Mouse (Mus musculus) heart, adult 18-20 months (tissue): ENCODE measurements around the gene Pecam1. TPM values are rescaled to one million over a fixed set of nuclear protein-coding genes. Genes with fewer than 3 reads are reported as not detected.
"Not testable (repeated sequence)": the region's sequence is repeated elsewhere in the genome, so short reads cannot be mapped to it uniquely, and the experiment has no call there.

Experiments
- DNase-seq, 2 experiments: peaks; one replicate each; pipeline ENCODE4 v3.0.0; 2021 to 2022; ENCODE audit warnings: mixed read lengths in 1 of 2
- total RNA-seq, 2 experiments: library from RNA; stranded (reverse); gene quantifications; 2 replicates each; pipeline ENCODE4 v1.2.3; 2021

Pecam1 gene
- total RNA-seq, 2 experiments from 2014 or later = 91.5 to 105 TPM

DNA sequence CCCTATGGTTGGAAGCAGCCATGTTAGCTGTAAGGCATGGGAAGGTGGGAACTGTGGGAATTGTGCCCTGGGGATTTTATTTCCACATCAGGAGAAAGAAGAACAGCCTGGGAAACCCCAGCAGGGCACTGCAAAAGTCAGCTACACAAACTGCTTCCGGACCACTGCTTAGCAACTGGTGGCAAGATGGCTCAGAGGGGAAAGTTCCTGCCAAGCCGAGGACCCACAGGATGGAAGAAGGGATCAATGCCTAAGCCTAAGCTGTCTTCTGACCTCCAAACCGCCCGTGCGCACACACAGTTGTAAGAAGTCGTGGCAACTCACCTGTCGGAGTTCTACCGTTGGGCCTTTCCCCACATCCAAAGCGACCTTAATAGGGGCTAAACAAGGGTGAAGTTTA, 22.6 kb upstream of the Pecam1 start:
- DNase-seq = no peak

DNA sequence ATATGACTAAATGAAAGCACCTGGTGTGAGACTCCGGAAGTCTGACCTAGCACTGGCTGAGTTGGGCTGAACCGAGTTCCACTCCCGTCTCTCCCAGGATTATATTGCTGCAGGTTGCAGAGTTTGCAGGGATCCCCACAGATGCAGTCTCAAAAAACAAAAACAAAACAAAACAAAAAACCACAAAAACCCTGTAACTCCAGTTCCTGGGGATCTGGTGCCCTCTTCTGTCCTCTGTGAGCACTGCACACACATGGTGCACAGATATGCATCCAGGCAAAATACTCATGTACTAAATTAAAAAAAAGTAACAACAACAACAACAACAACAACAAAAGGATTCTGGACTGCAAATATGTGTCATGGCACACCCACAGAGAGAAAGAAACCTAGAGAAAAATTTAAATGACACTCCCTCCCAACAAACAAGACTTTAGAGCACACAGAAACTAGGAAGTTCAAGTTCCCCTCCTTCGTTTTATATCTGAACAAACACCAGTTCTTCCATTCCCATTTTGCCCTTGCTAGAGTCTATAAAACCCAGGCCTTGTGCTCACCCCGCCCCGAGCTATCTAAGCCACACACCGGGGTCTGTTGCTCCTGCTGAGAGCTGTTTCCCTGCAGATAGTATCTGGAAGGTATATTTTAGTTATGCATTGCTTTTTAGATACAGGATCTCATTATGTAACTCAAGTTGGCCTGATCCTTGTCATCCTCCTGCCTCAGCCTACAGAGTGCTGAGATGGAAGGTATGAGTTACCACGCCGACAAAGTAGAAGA, 20.0 kb upstream of the Pecam1 start:
- no peak for DNase-seq

DNA sequence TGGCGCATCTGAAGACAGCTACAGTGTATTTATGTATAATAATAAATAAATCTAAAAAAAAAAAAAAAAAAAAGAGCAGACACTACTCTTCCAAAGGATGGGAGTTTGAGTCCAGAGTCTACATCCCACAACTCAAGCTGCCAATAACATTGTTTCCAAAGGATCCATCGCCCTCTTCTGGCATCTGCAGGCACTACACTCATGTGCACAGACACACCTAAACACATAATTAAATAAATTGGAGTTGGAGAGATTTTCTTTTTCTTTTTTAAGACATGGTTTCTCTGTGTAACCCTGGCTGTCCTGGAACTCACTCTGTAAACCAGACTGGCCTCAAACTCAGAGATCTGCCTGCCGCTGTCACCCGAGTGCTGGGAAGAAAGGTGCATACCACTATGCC, 17.1 kb upstream of the Pecam1 start:
- no peak for DNase-seq

DNA sequence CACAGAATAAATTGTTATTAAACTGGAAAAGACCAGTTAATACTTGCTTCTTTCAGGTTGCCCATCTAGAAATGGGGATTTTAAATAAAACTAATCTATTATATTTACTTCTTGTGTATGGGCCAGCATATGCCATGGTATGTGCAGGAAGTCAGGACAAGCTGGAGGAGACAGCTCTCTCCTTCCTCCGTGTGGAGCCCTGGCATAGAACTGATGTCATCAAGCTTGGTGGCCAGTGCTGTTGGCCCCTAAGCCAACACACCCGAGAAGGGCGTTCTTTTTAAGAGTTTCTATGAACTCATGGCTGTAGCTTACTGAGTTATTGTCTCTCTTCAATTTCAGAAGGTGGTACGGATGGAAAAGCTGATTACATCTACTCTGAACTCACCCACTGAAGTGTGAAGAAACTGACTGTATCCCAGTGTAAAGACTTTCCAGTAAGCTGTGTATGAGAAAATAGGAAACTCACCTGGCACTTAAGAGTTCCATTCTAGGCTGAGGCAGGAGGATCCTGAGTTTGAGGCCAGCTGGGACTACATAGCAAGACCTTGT, 16.3 kb upstream of the Pecam1 start:
- DNase-seq = no peak

DNA sequence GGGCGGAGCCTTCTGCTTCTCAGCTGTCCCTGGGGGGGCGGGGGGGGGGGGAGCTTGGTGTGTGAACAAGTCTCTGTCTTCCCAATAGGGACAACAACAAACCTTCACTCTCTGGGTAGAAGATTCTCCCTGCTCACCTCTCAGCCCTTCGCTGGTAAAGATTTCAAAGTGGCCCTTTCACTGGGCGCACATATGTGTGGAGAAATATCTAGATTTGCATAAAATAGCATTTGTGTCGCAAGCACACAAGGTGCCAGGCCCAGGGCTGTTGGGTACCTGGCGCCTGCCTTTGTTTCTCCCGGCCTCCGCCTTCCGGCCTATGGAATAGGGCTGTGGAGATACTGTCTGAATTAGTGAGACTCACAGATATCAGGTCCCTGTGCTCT, 12.4 kb upstream of the Pecam1 start:
- no peak for DNase-seq

DNA sequence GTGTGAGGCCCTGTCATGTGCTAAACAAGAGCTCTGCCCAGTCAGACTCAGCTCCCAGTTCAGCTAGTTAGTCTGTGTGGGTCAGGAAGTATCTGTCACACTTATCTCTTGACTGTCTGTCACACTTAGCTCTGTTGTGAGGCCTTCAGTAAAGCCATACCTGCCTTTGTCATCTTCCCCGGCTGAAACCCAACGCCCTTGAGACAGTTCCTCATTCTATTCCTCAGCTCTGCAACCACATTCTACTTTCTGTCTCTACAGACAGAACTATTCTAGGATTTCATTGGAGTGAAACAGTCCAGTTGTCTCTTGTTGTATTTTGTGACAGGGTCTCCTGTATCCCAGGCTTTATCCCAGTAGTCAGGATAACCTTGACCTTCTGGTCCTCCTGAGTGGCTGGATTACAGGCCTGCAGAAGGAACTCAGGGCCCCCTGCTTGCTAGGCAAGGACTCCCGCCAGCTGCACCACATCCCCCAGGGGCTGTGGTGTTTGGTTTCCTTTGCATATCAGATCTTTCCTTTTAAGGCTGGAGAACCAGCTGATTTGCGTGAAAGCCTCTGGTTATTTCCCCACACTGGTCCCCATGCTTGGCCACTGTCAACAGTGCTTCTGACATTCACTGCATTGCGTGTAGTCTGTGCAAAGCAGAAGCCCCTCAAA, 11.8 kb upstream of the Pecam1 start:
- DNase-seq = peak; percentile 48 to 74

DNA sequence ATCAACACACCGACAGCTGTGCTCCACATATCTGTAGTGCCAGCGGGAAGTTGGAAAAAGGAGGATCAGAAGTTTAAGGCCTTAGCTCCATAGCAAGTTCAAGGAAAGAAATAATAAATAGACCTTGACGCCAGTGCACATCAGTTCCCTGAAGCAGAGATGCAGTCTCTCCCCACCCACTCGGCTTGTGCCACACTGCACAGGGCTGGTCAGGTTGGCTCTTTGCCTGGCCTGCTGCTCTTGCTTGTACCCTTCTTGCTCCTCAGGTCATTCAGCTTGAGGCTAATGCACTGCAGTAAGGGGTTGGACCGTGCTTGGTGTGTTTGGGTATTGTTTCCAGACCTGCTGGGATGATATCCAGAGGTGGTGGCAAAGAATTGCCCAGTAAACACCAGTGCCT, 10.1 kb upstream of the Pecam1 start:
- DNase-seq = no peak

DNA sequence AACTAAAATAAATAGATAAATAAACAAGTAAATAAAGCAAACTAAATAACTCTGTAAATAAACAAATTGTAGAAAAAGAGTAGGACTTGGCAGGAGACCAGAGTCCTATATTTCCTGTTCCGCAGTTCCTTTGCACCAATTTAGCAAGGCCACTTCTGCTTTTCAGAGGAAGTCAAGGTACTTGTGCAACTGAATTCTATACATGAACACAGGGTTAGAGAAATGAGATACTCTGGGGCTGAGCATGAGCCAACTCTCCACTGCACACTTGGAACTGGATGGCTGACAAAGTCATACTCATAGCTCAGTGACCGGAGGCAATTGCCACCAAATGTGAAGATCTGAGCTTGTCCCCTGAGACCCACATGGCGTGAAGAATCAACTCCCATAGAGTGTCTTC, 8.6 kb upstream of the Pecam1 start:
- DNase-seq = peak in 1 of 2 experiments; percentile 34

DNA sequence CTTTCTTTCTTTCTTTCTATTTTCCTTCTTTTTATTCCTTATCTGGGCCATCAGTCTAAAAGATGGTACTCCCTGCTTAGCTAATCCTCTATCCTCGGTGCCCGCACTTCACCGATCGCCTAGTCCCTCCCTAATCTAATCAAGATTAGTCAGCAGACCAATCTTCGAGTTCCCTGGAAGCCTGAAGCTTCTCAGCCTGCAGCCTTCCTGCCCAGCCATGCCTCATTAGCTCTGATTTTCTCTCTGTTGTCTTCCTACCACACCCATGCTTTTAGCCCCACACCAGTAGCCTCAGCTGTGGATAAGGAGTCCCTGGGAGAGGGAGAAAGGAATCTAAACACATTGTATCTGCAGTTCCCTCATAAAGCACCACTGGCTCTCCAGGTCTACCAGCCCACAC, 5.2 kb upstream of the Pecam1 start:
- DNase-seq = no peak

DNA sequence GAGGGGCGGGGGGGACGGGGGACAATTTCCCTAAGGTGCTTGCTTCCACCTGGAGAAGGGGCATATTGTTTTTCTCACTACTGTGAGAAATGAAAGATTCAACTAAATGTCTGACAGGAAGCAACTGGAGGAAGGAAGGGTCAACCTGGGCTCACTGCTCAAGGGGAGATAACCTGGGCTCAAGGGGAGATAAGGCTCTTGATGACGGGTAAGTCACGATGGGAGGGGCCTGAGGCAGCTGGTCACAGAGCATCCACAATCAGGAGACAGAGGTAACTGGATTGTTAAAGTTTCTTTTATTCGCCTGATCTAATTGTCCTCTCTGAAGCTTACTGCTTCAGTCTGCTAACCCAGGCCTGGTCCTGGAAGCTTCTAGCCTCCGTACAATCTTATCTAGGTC, 2.9 kb upstream of the Pecam1 start:
- no peak for DNase-seq

DNA sequence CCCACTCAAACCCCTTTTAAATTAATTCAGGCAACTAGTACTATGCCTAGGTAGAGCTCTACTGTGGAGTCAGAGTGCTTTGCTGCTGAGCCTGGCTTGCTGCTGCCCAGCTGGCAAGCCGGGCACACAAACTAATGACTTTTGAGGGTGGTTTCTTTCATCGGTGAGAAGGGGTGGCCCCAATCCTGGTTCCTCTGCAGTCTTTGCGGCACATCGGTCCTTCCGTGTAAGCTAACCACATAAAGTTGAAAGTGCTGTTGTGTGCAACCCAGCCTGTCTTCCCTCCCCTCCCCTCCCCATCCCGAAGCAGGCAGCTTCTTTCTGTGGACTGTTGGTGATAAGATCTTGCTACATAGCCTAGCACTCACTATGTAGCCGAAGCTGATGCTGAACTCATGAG, 1.7 kb upstream of the Pecam1 start:
- DNase-seq = peak in 1 of 2 experiments; percentile 62

DNA sequence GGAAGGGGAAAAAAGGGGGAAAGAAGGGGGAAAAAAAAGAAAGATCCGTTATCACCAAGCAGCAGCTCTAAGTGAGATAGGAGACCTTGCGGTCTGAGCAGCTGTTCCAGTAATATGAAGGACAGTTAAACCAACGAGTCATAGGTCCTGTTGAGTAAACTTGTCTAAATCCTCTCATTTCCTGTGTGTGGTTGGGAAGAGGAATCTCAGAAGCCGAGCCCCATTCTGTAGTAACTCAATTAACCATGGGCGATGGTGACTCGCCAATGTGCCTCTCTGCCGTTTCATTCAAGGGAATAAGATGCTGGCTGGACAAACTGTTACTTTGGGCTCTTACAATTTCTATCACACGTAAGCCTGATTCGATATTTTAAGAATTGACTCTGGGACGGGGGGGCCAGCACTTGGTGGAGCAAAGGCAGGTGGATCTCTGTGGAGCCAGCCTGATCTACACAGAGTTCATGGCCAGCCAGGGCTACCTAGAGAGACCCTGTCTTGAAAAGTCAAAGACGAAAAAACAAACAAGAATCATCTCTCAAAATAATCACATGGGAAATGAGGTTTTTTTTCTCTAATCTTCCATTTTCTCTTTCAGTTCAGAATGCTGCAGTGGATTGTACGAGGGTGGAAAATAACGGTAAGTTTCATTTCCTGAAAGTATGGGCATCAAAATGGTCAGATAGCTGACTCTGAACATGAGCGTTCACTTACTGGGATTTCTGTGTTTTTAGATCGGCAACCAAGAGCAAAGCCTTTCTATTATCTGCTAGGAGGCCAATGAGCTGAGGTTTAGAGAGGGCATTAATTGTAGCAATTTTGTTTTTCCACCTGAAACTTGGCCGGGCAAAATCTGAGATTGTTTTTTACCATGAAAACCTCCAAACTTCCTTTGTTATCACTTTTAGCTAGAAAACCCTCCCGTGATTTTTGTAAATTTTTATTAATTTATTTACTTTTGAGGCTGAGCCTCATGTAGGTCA, 901 bp upstream of the Pecam1 start, which contains the start of gene Milr1:
Milr1 (plus strand) TSS at position 188 of the 980 bp plus-strand sequence.
- no peak for DNase-seq

DNA sequence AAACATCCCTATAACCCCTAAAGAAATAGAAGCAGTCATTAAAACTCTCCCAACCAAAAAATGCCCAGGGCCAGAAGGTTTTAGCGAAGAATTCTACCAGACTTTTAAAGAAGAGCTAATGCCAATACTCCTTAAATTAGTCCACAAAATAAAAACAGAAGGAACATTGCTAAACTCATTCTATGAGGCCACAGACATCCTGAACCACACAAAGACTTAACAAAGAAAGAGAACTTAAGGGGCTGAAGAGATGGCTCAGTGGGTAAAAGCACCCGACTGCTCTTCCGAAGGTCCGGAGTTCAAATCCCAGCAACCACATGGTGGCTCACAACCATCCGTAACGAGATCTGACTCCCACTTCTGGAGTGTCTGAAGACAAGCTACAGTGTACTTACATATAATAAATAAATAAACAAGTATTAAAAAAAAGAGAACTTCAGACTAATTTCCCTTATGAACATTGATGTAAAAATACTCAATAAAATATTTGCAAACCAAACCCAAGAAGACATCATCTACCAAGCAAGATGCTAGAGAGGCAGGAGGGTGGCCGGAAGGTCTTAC, 789 bp downstream of the Pecam1 start:
- not testable (repeated sequence) for DNase-seq

DNA sequence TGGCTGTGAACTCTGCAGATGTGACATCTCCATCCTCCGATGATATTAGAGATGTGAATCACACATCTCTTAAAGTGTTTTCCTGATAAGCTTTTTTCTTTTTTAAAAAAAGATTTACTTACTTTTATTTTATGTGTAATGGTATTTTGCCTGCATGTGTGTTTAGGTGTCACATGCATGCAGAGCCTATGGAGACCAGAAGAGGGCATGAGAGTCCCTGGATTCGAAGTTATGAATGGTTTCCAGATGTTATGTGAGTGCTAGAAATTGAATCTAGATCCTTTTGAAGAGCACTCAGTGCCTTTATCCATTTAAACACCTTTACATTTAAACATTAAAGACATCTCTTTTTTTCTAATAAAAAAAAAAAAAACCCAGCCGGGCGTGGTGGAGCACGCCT, 5.5 kb downstream of the Pecam1 start:
- no peak for DNase-seq

DNA sequence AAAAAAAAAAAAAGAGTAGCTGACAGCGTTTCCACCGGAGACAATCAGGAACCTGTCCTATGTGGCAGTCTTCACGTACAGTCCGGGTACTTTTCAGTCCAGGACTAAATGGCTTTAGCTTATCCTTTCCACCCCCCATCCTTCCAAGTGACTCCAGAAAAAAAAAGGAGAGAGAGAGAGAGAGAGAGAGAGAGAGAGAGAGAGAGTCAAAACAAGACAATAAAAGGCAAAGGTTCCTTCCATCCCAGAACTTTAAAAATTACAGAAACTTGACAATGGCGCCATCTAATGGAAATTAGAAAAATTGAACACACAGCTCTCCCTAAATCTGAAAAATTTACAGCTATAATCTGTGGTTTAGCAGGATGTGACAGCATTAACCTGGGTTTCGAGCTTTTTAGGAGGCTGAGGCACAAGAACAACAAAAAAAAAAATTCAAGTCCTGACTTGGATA, 8.0 kb downstream of the Pecam1 start:
- no peak for DNase-seq

DNA sequence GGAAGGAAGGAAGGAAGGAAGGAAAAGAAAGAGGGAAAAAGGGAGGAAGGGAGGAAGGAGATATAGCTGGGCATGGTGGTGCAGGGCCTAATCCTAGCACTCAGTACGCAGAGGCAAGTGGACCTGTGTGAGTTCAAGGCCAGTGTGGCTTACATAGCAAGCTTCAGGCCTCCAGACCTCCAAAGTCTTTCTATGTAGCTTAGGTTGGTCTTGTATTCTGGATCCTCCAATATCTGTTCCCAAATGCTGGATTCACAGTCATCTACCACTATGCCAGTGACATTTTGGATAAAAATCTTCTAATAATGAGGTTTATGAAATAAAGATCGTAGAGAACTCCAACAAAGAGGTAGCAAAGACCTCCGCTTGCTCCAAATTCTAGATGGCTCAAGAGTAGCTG, 8.6 kb downstream of the Pecam1 start:
- no peak for DNase-seq

DNA sequence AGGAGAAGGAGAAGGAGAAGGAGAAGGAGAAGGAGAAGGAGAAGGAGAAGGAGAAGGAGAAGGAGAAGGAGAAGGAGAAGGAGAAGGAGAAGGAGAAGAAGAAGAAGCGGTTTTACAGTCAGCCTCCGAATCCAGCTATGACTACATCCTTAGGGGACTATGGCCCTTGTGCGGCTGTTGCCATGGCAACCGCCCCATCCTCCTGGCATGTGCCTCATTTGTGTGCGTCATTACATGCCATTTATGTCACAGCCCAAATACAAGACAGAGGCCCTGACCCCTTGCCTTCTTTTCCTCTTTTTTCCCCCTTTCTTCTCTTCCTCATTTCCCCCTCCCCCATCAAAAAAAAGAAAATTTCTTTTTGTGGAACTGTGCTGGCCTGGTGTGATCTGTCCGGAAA, 9.2 kb downstream of the Pecam1 start:
- DNase-seq = no peak

DNA sequence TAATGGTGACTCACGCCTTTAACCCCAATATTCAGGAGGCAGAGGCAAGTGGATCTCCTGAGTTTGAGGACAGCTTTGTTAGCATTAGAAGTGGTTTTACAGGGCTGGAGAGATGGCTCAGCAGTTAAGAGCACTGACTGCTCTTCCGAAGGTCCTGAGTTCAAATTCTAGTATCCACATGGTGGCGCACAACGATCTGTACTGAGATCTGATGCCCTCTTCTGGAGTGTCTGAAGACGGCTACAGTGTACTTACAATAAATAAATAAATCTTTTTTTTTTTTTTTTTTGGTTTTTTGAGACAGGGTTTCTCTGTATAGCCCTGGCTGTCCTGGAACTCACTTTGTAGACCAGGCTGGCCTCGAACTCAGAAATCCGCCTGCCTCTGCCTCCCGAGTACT, 9.7 kb downstream of the Pecam1 start:
- not testable (repeated sequence) for DNase-seq

DNA sequence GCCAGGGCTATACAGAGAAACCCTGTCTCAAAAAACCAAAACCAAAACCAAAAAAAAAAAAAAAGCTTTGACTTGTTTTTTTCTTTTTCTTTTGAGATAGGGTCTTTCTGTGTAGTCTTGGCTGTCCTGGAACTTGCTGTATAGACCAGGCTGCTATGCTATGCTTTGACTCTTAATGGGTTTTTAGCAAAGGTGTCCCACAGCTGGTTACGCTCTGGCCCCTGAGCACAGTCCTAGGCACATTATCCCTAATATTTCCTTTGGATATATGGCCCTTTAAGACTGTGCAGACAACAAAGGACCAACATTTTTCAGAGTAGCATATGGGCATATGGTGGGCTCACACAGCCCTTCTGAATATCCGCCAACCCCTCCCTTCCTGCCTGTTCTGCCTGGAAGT, 11.3 kb downstream of the Pecam1 start:
- no peak for DNase-seq

DNA sequence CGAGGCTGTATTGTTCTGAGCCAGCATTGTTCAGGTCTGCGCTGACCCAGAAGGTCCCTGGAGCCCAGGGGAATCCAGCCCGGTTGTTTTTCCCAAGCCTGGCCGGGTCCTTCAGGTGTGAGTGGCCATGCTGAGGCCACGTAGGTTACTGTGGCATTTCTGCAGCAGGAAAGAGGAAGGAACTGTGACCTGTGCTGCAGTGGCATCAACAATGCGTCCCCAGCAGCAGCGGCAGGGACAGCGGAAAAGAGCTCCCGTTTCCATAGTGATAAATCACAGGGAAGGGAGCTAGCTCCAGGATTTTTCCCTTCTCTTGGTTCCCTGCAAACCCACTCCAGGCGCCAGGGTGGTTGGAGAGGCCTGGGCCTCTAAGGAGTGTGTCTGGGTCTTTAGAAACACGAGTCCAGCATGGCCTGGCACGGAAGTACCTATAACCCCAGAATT, 13.2 kb downstream of the Pecam1 start:
- DNase-seq = peak; percentile 49 to 74

DNA sequence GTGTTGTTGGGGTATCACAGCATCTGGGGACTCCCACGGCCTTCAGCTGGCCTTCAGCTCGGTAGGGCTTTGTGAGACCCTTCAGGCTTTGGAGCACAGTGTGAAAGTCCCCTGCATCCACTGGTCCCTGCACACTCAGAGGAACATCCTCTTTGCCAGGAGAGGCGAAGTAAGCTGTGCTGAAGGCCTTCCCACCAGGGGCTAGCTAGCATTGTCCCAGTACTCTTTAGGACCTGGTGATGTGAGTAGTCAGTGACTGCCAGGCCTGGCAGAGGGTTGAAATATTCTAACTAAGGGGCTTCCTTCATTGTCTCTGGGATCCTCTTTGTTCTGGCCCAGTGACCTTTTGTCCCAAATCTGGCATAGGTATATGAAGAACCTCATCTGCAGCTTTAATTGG, 13.8 kb downstream of the Pecam1 start:
- DNase-seq = peak in 1 of 2 experiments; percentile 28

DNA sequence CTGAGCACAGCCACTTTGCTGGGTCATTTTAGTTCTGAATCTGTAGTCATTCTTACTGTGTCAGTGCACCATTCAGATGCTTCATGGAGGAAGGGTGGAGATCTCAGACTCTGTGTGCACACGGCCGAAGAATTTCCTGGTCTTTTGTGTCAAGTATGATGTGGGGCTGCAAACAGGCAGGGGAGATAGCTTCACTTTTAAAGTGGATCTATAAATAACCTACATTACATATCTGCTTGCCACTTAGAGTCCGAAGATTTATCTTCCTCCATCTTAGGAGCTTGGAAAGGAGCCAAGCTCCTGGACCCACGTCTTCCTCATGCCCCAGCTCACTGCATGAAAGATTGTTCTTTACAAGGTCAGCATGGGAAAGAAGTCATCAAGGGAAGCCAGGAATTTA, 19.7 kb downstream of the Pecam1 start:
- peak in 1 of 2 experiments; percentile 57 for DNase-seq
